Mouse (Mus musculus): Measurements from ENCODE around the gene Arl3.

DNA sequence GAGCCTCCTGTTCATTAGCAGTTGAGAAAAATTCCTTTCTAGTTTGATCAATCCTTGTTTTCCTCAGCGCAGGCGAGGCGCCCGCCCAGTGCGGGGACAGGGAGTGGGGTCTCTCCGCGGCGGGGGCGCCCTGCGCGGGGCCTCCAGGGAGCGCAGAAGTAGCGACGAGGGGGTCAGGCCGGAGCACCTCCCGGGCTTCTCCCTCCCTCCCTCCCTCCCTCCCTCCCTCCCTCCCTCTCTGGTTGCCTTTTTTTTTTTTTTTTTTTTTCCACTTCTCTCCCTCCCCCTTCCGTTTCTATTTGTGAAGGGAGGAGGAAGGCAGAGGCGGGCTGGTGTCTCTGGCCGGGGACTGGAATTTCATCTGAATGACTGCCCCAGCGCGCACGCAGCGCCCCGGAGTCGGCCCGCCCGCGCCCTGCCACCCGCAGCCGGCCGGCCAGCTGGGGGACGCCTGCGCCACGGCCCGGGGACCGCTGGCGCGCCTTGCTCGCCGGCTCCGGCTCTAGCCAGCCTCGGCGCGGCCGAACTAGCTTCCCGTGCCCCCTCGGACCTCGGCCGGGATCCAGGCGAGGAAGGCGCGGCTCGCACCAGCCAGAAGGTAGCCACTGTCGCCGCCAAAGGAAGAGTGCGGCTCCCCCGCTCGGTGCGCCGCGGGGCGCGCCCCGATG lies 71.5 kb downstream of the Arl3 start, which contains the start of gene Trim8:
- TF ChIP-seq CTCF (IDR thresholded peaks at IDR 0.05; ENCODE audit: low read depth) (no peak), EP300 (optimal IDR thresholded peaks at IDR 0.05) (no peak)

Measured in stomach, postnatal 0 days (tissue).